Mouse (Mus musculus) ES-Bruce4 (cell line): ENCODE results near the gene Grin2a.

Experiments
- CTCF ChIP-seq: IDR thresholded peaks from one replicate; pipeline ENCODE4 v1.8.1; 2011; ENCODE audit warnings: low read depth, low read length
- EP300 ChIP-seq: IDR thresholded peaks from 2 replicates; pipeline ENCODE4 v1.6.1; 2011; ENCODE audit warnings: low read depth, low read length; ENCODE audit not compliant: insufficient read depth
- POLR2A ChIP-seq: IDR thresholded peaks from one replicate; pipeline ENCODE4 v1.8.1; 2011; ENCODE audit warnings: low read length; ENCODE audit not compliant: insufficient read depth

GRCm38 (mm10) chr16:9900196-9900595 is 95.2 kb downstream of the Grin2a start:
- TF ChIP-seq POLR2A (no peak), CTCF (no peak), EP300 (no peak)
